Mouse (Mus musculus) kidney, embryonic 15.5 days (tissue): ENCODE results near the gene Irf2. TPM values are rescaled to one million over a fixed set of nuclear protein-coding genes. Genes with fewer than 3 reads are reported as not detected.

ENCODE experiments used
- ATAC-seq: fragments of 200-750 bp; cut with Nextera tagmentation; replicated peaks from 2 replicates; pipeline ENCODE4 v1.8.0; 2017; ENCODE audit warnings: moderate TSS enrichment; ENCODE audit not compliant: low FRiP score
- H3K27ac ChIP-seq: fragments of 300-500 bp; sonication (generic); 2 replicates; pipeline ENCODE4 v1.5.1; 2015; ENCODE audit warnings: mild to moderate bottlenecking, inconsistent platforms
- H3K27me3 ChIP-seq: fragments of 300-500 bp; sonication (generic); 2 replicates; pipeline ENCODE4 v1.6.1; 2015; ENCODE audit warnings: inconsistent platforms
- H3K36me3 ChIP-seq: fragments of 300-500 bp; sonication (generic); 2 replicates; pipeline ENCODE4 v1.6.1; 2015; ENCODE audit warnings: inconsistent platforms
- H3K4me1 ChIP-seq: fragments of 300-500 bp; sonication (generic); 2 replicates; pipeline ENCODE4 v1.6.1; 2015; ENCODE audit warnings: inconsistent platforms
- H3K4me2 ChIP-seq: fragments of 300-500 bp; sonication (generic); 2 replicates; pipeline ENCODE4 v1.6.1; 2015; ENCODE audit warnings: moderate library complexity, mild to moderate bottlenecking, inconsistent platforms
- H3K4me3 ChIP-seq: fragments of 300-500 bp; sonication (generic); replicated peaks from 2 replicates; pipeline ENCODE4 v1.5.1; 2015; ENCODE audit warnings: mild to moderate bottlenecking, inconsistent platforms
- H3K9ac ChIP-seq: fragments of 300-500 bp; sonication (generic); 2 replicates; pipeline ENCODE4 v1.6.1; 2015; ENCODE audit warnings: mild to moderate bottlenecking, inconsistent platforms
- H3K9me3 ChIP-seq: fragments of 300-500 bp; sonication (generic); replicated peaks from 2 replicates; pipeline ENCODE4 v1.6.1; 2016; ENCODE audit warnings: inconsistent platforms
- WGBS: fragments of 180-500 bp; shearing (Covaris S2); methylation state at CpG from one replicate; pipeline ENCODE4 v1.1.7; 2015; ENCODE audit warnings: mixed read lengths; 5-methylcytosine and 5-hydroxymethylcytosine counted together
- polyA plus RNA-seq: library from polyadenylated mRNA; unstranded; fragments of >200 nt; fragmentation: Nextera tagmentation; extraction: Ambion mirVana; gene quantifications from 2 replicates; pipeline ENCODE4 v1.2.1, GENCODE M21; 2015

The Irf2 gene
- polyA plus RNA-seq, 1 experiment from 2014 or later, result 18.4 TPM

GRCm38 (mm10) chr8:46894385-46894784, 154.9 kb downstream of the Irf2 start:
- H3K27me3 ChIP-seq, result no peaks in the 10 kb centered on the region

GRCm38 (mm10) chr8:46896005-46896404, 156.5 kb downstream of the Irf2 start:
- Histone ChIP-seq H3K9ac (no peak overlapping the region), H3K4me1 (peaks cover 14% of the 10 kb centered on the region), H3K9me3 (no peaks in the 10 kb centered on the region), H3K36me3 (no peaks in the 10 kb centered on the region), H3K4me3 (no peak overlapping the region), H3K27ac (no peak overlapping the region), H3K4me2 (no peak overlapping the region), H3K27me3 (0 out of 2 replicates have a peak, but pooled peaks cover 3% of the 10 kb centered on the region)
- ATAC-seq, result no peak
- 68% methylated on average over 5 of the region's 5 CpGs for WGBS

More at GRCm38 (mm10) chr8:46894385-46894784, 154.9 kb downstream of the Irf2 start:
- Histone ChIP-seq H3K4me3 (no peak overlapping the region), H3K4me2 (no peak overlapping the region), H3K27ac (no peak overlapping the region), H3K9me3 (no peaks in the 10 kb centered on the region), H3K36me3 (no peaks in the 10 kb centered on the region), H3K9ac (no peak overlapping the region), H3K4me1 (peaks cover 14% of the 10 kb centered on the region)
- WGBS, result 98% methylated on average over 2 of the region's 2 CpGs
- no peak for ATAC-seq

- Histone ChIP-seq H3K9ac (no peak overlapping the region), H3K4me1 (peaks cover 14% of the 10 kb centered on the region), H3K9me3 (no peaks in the 10 kb centered on the region), H3K27me3 (0 out of 2 replicates have a peak, but pooled peaks cover 5% of the 10 kb centered on the region), H3K27ac (no peak overlapping the region), H3K36me3 (no peaks in the 10 kb centered on the region), H3K4me3 (no peak overlapping the region), H3K4me2 (no peak overlapping the region)
- WGBS, result 94% methylated on average over 3 of the region's 3 CpGs
- ATAC-seq, result no peak
Observed at GRCm38 (mm10) chr8:46896704-46897103, 157.2 kb downstream of the Irf2 start.

Other genes starting within 250 kb of the Irf2 start
- 18.5 and 19.7 TPM in 2 replicates for gene Cenpu, start 187.7 kb upstream of the Irf2 start, polyA plus RNA-seq
- 14.6 and 15.5 TPM in 2 replicates for gene Primpol, start 122.5 kb upstream of the Irf2 start, polyA plus RNA-seq
- 80.9 and 82.5 TPM in 2 replicates for gene Casp3, start 122.4 kb upstream of the Irf2 start, polyA plus RNA-seq
- 1.7 TPM in 2 replicates for gene Enpp6, start 247.2 kb downstream of the Irf2 start, polyA plus RNA-seq